Mouse (Mus musculus): ENCODE results near the gene Opa3.
A peak's percentile ranks its signal among the peaks of the same experiment; 100 is the strongest.

The Opa3 gene

DNA sequence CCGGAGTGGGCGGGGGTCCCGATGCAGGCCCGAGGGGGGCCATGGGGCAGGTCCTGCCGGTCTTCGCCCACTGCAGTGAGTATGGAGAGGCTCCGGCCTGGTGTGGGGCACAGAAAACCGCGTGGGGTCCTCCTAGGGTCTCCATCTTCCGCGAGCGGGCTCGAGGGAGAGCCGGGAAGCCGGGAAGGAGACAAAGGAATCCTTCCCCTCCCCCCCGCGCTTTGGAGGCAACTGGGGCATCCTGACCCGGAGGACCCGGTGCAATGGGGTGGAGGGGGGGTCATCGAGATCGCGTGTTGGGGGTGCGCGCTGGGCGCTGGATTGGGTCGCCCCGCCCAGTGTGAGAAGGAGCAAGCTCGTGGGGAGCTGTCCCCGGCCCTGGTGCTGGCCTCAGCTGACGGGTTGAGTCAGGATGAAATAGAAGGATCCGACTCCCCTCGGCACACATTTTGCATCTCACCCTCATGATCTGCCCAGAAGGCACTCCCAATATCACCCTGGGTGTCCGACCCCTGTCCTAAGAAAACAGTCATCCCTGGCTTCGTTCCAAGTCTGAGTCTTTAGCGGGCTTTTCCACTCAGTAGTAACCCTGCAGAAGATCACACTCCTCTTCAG, 54.8 kb downstream of the Opa3 start:
- peak; percentile 70 for DNase-seq

DNA sequence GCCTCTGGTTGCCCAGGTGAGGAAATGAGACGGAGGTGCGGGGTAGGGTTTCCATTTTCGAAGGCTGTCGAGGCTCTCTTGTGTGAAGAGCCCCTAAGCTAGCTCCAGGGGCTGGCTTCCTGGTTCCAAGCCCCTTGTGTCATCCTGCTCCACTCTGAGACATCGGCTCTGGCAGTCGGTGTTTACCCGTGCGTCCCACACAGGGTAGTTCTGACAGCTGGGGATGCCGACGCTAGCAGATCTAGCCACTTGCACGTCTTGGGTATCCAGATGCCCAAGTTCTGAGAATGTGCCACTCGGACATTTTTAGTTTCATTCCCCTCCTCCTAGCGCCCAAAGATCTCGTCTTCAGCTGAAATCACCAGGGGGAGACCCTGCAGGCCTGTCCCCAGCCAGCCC, 55.3 kb downstream of the Opa3 start:
- no peak for DNase-seq

DNA sequence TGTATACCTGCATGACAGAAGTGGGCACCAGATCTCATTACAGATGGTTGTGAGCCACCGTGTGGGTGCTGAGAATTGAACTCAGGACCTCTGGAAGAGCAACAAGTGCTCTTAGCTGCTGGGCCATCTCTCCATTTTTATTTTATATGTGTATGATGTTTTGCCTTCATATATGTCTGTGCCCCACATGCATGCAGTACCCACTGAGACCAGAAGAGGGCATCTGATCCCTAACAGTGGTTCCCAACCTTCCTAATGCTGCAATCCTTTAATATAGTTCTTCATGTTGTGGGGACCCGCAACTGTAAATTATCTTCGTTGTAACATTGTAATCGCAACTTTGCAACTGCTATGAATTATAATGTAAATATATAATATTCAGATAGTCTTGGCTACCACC, 56.6 kb downstream of the Opa3 start:
- peak; percentile 85 for DNase-seq

DNA sequence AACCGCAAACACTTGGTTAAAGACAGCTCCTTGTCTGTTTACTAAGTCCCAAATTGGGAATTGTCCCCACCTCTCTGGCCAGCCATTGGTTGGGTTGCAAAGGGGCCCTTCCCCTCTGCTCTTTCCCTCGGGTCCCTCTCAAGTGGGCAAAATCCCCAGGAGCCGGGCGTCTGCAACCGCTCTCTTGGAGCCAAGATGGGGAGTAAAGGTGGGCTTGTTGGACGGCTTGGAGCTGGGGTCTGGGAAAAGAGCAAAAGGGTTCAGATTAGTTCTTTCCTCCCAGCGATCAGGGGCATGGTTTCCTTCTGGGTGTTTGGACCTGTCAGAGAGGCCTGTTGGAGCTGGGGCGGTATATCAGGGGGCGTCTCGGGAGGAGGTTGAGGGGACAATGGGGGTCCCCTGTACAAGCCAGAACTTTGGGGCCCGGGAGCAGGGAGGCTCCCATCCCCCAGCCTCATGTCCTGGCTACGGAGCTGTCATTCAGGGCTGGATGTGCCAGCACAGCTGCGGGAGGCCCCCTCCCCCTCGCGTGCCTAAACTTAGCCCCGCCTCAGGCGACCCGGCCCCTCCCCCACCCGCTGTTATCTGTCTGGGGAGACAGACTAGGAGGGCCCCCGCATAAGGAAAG, 62.9 kb downstream of the Opa3 start:
- DNase-seq, result peak; percentile 58

DNA sequence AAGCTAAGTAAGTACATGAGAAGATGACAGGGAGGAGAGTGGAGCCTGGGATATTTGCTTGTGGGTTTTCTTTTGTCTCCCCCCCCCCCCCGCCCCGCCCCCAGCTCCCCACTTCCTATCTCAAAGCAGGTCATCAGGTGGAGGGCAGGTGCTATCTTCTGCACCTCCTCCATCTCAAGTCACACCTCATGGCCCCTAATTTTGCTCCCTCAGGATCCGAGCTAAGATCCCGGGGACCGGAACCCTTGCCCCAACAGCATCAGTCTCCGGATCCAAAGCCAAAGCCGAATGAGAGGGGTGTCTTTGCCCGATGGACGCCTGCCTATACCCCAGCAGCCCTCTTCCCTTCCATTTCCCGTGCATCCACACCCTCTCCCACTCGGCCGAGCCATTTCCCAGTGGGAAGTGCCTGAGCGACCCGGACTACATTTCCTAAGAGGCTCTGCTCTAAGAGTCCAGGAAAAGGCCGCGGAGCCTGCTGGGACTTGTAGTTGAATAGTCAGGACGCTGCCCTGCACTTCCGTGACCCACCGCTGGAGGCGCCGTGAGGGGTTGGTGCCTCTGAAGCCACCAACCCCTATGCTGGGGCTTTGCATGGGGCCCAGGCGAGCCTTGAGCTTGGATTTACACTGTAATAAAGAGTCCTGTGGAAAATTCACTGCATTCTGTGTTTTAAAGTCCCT, 67.5 kb downstream of the Opa3 start:
- peak; percentile 99 for DNase-seq

DNA sequence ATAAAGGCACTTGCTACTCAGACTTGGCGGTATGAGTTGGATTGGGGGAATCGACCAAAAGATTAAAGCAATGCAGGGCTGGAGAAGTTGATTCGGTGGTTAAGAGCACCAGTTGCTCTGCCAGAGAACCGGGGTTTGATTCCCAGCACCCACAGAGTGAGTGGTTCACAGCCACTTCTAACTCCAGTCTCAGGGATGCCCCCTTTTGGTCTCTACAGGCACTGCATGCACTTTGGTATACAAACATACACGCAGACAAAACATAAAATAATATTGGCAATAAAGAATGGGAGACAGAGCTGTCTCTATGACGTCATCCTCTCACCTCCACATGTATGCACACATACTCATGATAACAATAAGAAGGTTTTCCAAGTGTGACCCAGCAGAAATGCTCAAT, 68.9 kb downstream of the Opa3 start:
- no peak for DNase-seq

DNA sequence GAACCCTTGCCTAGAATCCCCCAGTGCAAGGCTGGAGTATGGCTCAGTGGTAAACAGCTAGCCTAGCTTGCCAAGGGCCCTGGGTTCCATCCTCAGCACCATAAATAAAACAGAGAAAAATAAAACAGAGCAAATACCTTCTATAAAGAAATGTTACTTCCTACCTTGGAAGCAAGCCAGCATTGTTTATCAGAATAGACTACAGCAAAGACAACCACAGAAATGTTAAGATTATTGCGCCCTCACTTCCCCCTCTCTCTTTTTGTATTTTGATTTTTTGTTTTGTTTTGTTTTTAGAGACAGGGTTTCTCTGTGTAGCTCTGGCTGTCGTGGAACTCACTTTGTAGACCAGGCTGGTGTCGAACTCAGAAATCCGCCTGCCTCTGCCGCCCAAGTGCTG, 69.7 kb downstream of the Opa3 start:
- DNase-seq, result no peak

DNA sequence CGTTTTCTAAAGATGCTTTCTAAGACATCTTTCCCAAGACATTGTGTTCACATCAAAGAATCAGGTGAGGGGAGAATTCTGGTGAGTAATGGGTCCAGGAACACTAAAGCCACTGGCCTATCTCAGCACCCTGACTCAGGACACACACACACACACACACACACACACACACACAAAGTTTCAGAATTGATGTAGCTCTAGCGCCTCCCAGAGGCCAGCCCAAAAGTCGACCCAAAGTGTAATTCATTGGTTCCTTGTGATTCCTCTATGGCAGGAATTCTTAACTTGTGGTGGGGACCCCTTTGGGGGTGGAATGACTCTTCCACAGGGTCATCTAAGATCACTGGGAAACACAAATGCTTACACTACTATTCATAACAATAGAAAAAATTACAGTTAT, 71.1 kb downstream of the Opa3 start:
- peak; percentile 60 for DNase-seq

DNA sequence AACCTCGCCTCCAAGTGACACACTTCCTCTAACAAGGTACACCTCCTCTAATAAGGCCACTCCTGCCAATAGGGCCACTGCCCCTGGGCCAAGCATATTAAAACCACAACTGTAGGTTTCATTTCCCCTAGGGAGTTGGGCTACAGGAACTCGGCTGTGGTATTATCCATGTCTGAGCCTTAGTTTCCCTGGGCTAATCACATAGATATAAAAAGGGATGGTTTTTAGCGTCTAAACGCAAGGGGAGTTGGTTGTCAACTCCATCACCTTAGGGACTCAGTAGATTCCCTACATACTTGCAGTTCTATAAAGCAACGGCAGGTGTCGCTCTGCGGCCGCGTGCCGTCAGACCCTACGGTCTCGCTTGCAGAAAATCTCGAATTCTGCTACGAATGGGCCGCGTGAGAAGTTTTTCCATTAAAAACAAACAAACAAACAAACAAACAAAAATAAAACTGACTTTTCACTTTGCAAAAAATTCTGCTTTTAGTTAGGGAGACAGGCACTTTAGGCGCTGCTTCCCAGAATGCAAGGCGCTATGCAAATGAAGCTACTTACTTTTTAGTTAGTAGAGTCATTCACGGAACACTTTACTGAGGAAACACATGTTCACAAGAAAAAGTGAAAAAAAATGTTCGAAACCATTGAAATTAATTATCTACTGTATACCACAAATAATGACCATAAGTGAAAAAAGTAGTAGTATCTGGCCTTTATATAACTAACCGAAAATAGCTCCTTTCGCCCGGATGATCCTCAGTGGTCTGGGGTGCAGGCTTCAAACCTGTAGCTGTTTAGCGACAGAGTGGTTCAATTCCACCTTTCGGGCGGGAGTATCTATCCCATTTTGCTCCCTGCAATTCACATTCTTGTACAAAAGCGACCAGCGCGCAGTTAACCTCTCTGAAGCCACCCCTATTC, 72.6 kb downstream of the Opa3 start:
- peak; percentile 88 for DNase-seq

DNA sequence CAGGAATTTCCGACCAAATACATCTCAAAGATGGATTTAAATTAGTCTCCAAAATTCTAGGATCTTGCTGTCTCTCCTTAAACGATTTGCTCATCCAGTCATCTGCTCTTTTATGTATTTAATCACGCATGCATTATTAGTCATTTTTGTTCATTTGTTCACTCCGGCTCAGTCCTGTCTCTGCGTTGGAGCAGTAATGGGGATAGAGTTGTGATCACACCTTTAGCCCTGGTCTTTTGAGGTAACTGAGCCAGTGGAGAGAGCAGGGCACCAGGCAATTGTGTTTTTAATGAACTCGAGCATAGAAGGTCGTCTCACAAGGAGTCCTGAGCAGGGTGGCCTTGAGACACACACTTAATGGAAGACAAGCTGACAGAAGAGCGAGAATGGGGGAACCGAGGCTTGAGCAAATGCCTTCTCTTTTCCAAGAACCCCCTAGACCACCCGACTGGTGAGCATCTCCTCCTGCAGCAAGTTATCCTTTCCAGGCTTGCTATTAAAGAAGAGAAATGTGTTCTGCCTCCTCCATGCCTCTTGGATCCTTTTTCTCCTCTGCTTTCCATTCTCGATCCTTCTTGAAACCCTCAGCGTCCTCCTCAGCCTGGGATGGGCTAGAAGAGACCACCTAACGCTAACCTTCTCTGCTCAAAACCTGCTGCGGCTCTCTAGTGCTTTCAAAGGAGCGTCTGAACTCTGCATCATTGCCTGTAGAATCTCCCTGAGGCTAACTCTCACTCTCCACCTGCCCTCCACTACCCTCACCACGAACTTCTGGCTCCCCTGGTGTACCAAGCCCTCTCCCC, 73.5 kb downstream of the Opa3 start:
- no peak for DNase-seq

DNA sequence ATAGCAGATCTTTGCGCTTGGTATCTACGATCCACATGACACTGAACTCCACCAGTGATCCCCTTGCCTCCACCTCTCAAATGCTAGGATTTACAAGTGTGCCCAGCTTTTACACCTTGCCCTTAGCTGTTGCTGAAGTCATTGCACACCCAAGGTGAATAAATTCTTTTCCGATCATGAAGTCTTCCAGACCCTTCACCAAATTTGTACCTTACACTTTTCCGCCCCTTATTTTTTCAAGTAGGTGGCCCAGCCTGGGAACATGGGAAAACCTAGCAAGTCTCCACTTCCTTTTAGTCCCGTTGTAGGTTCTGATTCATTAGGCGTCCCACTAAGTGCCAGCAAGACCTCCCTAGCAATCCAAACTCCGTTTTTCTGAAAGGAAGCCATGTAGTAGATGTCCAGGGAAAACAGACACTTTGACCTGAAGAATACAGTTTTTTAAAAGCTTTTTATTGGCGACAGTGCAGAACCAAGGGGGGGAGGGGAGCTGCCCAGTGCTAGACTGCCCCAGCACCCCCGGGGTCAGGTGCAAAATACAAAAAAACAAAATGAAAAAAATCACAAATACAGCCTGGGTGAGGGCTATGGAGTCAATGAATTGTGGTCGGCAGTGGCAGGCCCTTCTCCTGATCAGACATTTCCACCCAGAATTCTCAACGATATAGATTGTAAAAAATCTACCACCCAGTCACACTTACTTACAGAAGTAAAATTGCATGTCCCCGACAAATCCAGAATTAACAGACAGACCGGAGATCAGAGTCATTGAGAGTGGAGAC, 74.3 kb downstream of the Opa3 start:
- no peak for DNase-seq

DNA sequence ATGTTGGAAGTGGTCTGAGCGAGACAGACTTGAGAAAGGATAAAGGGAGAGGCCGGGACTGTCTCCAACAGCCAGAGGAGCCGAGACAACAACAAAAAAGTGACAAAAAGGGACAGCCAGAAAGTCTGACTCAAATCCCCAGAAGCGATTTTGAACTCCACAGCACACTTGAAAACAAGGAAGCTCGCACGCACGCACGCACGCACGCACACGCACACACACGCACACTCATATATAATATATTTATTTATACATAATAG, 74.8 kb downstream of the Opa3 start:
- no peak for DNase-seq

DNA sequence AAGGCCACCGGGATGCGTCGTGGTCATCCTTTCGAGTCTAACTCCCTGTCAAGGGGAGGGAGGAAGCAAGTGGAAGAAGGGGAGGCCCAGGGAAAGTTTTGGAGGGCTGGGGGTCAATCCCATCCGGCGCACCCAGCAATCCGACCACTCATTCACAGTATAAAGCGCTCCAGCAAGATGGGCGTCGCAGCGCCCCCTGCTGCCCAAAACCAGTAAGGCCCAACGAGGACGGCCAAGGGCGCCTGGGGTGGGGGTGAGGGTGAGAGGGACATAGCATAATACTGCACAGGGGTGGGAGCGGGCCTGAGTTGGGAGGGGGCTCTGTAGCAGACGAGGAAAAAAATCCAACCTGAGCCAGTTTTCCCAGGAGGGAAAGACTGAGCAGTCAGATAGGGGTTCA, 75.6 kb downstream of the Opa3 start:
- DNase-seq, result peak; percentile 72

DNA sequence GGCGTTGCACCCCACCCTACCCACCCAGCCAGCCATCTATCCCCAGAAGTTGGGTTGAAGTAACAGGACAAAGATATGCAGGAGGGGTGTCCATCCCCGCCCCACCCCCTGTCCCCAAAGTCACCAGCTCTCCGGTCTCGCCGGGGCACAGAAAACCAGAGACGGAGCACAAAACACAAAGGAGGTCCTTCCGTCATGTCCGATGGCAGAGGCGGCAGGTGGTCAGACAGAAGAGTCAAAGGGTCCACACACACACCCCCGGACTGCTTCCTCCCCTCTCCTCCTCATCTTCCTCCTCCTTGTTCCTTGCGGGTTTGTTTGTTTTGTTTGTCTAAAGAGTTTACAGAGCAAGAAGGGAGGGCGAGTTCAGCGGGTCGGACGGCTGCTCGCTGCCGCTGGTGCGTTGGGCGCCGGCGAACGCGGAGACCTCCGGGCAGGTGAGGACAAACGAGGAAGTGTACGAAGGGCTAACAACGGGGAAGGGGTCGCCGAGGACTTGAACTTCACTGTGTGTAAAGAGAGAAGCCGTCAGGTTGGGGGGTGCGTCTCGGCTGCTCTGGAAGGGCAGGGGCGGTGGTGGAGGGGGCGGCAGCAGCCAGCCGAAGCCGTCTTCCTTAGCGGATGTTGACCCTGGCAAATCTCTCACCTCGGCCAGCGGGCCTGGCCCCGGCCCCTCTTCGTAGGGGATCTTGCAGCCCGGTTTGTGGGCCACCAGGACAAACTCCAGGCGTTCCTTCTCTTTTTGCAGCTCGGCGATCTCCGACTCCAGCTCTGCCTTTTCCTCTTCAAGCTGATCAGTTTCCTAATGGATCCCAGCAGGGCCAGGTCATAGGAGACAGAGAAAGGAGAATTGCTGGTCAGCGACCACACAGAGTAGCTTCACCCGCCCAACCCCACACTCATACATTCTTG, 76.6 kb downstream of the Opa3 start:
- DNase-seq, result no peak

DNA sequence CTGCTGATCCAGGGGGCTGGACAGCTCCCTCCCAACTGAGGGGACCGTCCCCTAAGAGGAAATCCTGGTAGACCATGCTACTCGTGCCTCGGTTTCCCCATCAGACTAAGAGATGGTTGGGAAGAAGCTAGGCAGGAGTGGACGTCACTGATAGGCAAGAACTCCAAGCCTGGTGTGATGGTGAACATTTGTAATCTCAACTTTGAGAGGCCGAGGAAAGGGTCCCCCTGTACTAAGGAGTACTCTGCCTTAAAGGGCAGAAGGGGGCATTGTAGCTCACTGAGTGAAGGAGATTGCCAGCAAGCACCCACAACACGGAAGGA, 77.2 kb downstream of the Opa3 start:
- DNase-seq, result no peak

Data from right cerebral cortex, postnatal 4 days (tissue).